Mouse (Mus musculus): ENCODE results near the gene Btnl1. TPM values are rescaled to one million over a fixed set of nuclear protein-coding genes. Genes with fewer than 3 reads are reported as not detected.

Btnl1 gene
- total RNA-seq (2014; rRNA removed) (not detected in 2 replicates), polyA plus RNA-seq (2015; fragmentation: Nextera tagmentation; extraction: Ambion mirVana) (not detected in 2 replicates)

DNA sequence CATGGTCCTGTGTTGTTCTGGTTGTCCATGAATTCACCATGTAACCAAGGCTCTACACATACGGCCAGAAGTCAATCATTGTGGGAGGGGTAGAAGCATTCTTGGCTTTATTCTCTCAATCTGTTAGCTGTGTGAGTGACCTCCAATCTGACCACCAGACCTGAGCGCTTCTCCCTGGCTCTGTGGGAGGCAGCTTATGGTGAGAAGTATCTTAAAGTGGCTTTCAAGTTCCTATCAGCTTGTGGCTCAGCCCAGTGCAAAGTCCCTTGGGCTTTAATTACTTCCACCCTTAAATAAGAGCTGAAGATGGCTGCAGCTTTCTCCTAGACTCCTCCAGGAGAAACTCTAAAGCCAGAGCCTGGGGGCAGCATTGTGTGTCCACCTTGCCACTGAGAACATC lies at the start of gene Btnl1:
Gene Btnl1, plus strand, starts transcription at position 286 of the 400 bp plus-strand sequence.
- Histone ChIP-seq H3K9me3 (ENCODE audit: low read length) (no peaks in the 10 kb centered on the region), H3K4me3 (ENCODE audit: low read depth, low read length) (no peak within 1 kb of the TSS), H3K4me2 (ENCODE audit: low read depth, low read length, poor library complexity, severe bottlenecking) (no peak within 1 kb of the TSS), H3K9ac (replicated peaks; ENCODE audit: low read length, poor library complexity, severe bottlenecking) (no peak within 1 kb of the TSS), H3K4me1 (ENCODE audit: insufficient read depth, low read length) (no peaks in the 10 kb centered on the region), H3K36me3 (ENCODE audit: insufficient read depth, low read length) (no peaks in the 10 kb centered on the region), H3K27ac (ENCODE audit: low read depth, low read length) (no peak within 1 kb of the TSS), H3K27me3 (ENCODE audit: insufficient read depth, low read length) (no peaks in the 10 kb centered on the region)
- DNase-seq (ENCODE audit: low spot score) = no peak
- WGBS = 69% methylated on average over 2 of the region's 2 CpGs
- ATAC-seq (ENCODE audit: low FRiP score) = no peak
- no peak for TF ChIP-seq CTCF (IDR thresholded peaks at IDR 0.05)

DNA sequence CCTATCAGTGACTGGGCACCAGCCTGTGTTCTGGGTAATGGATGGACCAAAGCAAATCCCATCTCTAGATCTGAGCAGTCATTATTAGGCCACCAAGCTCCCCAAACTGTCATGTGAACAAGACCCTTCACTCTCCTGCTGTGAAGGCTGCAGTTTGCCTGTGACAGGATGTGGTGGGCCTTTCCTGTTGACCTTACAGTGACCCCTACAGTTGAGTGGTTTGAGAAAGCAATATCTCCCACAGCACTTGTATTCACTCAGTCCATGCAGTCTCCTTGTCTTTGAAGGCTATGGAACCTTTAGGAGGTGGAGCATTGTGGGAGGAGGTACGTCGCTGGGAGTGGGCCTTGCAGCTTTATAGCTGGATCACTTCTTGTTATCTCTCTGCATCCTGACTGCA lies 47.1 kb upstream of the Btnl1 start:
- Histone ChIP-seq H3K36me3 (ENCODE audit: insufficient read depth, low read length) (no peaks in the 10 kb centered on the region), H3K9ac (replicated peaks; ENCODE audit: low read length, poor library complexity, severe bottlenecking) (no peak overlapping the region), H3K4me2 (ENCODE audit: low read depth, low read length, poor library complexity, severe bottlenecking) (no peak overlapping the region), H3K4me3 (ENCODE audit: low read depth, low read length) (no peak overlapping the region), H3K27me3 (ENCODE audit: insufficient read depth, low read length) (no peaks in the 10 kb centered on the region), H3K9me3 (ENCODE audit: low read length) (no peaks in the 10 kb centered on the region), H3K4me1 (ENCODE audit: insufficient read depth, low read length) (no peaks in the 10 kb centered on the region), H3K27ac (ENCODE audit: low read depth, low read length) (no peak overlapping the region)
- DNase-seq (ENCODE audit: low spot score) (no peak), ATAC-seq (ENCODE audit: low FRiP score) (no peak)
- 75% methylated on average over 2 of the region's 2 CpGs for WGBS
- no peak for TF ChIP-seq CTCF (IDR thresholded peaks at IDR 0.05)

DNA sequence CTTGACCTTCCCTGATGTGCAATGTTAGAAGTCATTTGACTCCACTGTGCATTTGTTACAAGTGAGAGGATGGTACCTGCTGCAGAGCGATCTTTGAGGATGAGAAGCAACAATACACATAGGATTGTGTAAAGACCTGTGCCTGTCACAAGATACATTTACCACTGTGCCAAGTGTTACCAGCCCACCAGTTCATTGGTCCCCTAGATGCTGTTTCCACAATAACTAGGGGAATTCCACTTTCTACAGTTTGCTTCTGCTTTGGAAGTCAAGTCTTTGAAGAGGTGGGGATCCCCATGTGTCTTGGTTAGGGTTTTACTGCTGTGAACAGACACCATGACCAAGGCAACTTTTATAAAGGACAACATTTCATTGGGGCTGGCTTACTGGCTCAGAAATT lies 45.7 kb upstream of the Btnl1 start:
- no peak overlapping the region for H3K4me3 ChIP-seq (ENCODE audit: low read depth, low read length)
- H3K9me3 ChIP-seq (ENCODE audit: low read length) = no peaks in the 10 kb centered on the region
- DNase-seq (ENCODE audit: low spot score) (no peak), ATAC-seq (ENCODE audit: low FRiP score) (no peak)
- no peaks in the 10 kb centered on the region for H3K36me3 ChIP-seq (ENCODE audit: insufficient read depth, low read length)
- no peak overlapping the region for H3K9ac ChIP-seq (replicated peaks; ENCODE audit: low read length, poor library complexity, severe bottlenecking)
- H3K27ac ChIP-seq (ENCODE audit: low read depth, low read length) = no peak overlapping the region
- H3K27me3 ChIP-seq (ENCODE audit: insufficient read depth, low read length) = no peaks in the 10 kb centered on the region
- 97% methylated on average over 1 of the region's 1 CpGs for WGBS
- no peaks in the 10 kb centered on the region for H3K4me1 ChIP-seq (ENCODE audit: insufficient read depth, low read length)
- no peak overlapping the region for H3K4me2 ChIP-seq (ENCODE audit: low read depth, low read length, poor library complexity, severe bottlenecking)
- TF ChIP-seq CTCF (IDR thresholded peaks at IDR 0.05) = no peak

DNA sequence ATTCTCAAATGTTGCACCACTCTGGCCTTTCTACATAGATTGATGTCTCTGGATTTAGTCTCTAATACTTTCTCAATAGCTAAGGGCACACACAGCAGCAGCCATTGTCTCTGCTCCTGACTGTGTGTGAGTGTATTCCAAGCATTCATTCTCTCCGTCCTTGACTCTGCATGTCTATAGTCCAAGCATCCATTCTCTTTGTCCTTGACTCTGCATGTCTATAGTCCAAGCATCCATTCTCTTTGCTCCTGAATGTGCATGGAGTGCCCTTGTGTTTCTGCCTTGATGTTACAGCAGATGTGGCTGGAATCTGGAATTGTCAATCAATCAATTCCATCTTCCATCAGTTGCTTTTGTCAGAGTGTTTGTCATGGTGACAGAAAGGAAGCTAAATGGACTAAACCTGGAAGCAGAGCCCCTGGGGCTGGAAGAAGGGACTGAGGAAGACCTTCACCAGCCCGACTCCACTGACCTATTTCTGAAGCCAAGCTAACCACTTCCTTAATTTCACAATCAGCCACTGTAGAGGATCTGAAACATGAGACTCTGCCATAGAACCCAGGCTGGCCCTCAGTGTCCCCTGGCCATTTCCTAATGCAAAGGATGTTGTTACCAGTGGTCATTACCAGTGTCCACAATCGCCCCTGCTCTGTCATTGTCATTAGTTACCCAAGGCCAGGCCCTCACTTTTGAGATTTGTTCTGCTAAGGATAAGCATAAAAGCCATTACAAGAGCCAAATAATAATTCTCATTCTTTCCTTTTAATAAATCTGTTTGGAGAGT lies 36.1 kb upstream of the Btnl1 start:
- Histone ChIP-seq H3K9me3 (ENCODE audit: low read length) (no peaks in the 10 kb centered on the region), H3K9ac (replicated peaks; ENCODE audit: low read length, poor library complexity, severe bottlenecking) (no peak overlapping the region), H3K4me2 (ENCODE audit: low read depth, low read length, poor library complexity, severe bottlenecking) (no peak overlapping the region), H3K27me3 (ENCODE audit: insufficient read depth, low read length) (no peaks in the 10 kb centered on the region), H3K4me3 (ENCODE audit: low read depth, low read length) (no peak overlapping the region), H3K27ac (ENCODE audit: low read depth, low read length) (no peak overlapping the region), H3K36me3 (ENCODE audit: insufficient read depth, low read length) (no peaks in the 10 kb centered on the region), H3K4me1 (ENCODE audit: insufficient read depth, low read length) (no peaks in the 10 kb centered on the region)
- ATAC-seq (ENCODE audit: low FRiP score) = no peak
- TF ChIP-seq CTCF (IDR thresholded peaks at IDR 0.05) = no peak
- 44% methylated on average over 3 of the region's 3 CpGs for WGBS
- no peak for DNase-seq (ENCODE audit: low spot score)

DNA sequence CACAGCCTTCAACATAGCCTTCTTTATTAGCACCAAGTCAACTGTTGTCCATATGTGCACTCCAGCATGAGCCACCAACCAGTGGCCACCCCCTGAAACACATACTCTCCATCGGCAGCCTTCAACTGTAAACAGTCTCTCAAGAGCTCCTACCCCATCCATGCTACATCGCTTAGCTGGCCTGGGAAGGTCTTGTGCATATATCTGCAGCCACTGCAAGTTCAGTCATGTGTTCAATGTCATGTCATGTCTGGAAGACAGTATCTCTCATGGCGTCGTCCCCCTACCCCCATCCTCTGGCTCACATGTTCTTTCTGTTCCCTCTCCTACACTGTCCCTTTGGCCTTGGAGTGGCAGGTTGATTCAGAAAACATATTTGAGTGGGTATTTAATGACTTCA lies 32.0 kb upstream of the Btnl1 start:
- no peak overlapping the region for H3K27ac ChIP-seq (ENCODE audit: low read depth, low read length)
- TF ChIP-seq CTCF (IDR thresholded peaks at IDR 0.05) = no peak
- DNase-seq (ENCODE audit: low spot score) = no peak
- H3K4me2 ChIP-seq (ENCODE audit: low read depth, low read length, poor library complexity, severe bottlenecking) = no peak overlapping the region
- H3K27me3 ChIP-seq (ENCODE audit: insufficient read depth, low read length) = no peaks in the 10 kb centered on the region
- ATAC-seq (ENCODE audit: low FRiP score) = no peak
- 92% methylated on average over 4 of the region's 4 CpGs for WGBS
- no peaks in the 10 kb centered on the region for H3K36me3 ChIP-seq (ENCODE audit: insufficient read depth, low read length)
- no peak overlapping the region for H3K9ac ChIP-seq (replicated peaks; ENCODE audit: low read length, poor library complexity, severe bottlenecking)
- no peak overlapping the region for H3K4me3 ChIP-seq (ENCODE audit: low read depth, low read length)
- H3K4me1 ChIP-seq (ENCODE audit: insufficient read depth, low read length) = no peaks in the 10 kb centered on the region
- H3K9me3 ChIP-seq (ENCODE audit: low read length) = no peaks in the 10 kb centered on the region

DNA sequence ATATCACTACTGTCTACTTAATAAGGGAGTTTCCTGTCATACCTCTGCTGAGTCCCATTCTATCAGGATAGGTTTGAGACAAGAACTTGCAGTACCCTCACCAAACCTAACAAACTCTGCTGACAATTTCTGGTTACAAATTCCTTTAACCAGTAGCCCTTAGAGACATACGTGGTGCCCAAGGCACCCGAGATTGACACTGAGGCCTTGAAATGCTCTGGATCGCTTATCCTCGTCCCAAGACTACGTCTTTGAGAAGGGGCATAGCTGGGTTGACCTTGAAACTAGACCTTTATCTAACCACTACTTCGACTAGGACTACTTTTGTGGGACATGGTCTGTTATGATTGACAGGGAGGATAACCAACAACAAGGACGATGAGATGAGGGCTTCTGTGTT lies 31.4 kb upstream of the Btnl1 start:
- H3K4me1 ChIP-seq (ENCODE audit: insufficient read depth, low read length) = no peaks in the 10 kb centered on the region
- no peaks in the 10 kb centered on the region for H3K27me3 ChIP-seq (ENCODE audit: insufficient read depth, low read length)
- 89% methylated on average over 7 of the region's 7 CpGs for whole genome bisulfite sequencing
- no peaks in the 10 kb centered on the region for H3K36me3 ChIP-seq (ENCODE audit: insufficient read depth, low read length)
- ATAC-seq (ENCODE audit: low FRiP score) (no peak), DNase-seq (ENCODE audit: low spot score) (no peak)
- H3K27ac ChIP-seq (ENCODE audit: low read depth, low read length) = no peak overlapping the region
- no peak overlapping the region for H3K9ac ChIP-seq (replicated peaks; ENCODE audit: low read length, poor library complexity, severe bottlenecking)
- no peak for TF ChIP-seq CTCF (IDR thresholded peaks at IDR 0.05)
- no peaks in the 10 kb centered on the region for H3K9me3 ChIP-seq (ENCODE audit: low read length)
- no peak overlapping the region for H3K4me3 ChIP-seq (ENCODE audit: low read depth, low read length)
- no peak overlapping the region for H3K4me2 ChIP-seq (ENCODE audit: low read depth, low read length, poor library complexity, severe bottlenecking)

All from midbrain, postnatal 0 days (tissue).